Mouse (Mus musculus) MEL (cell line): Measurements from ENCODE around the gene Cpne1. TPM values are rescaled to one million over a fixed set of nuclear protein-coding genes. Genes with fewer than 3 reads are reported as not detected.

Experiments used
- DNase-seq: peaks from one replicate; pipeline ENCODE4 v3.0.0; 2011; ENCODE audit warnings: low read depth, low spot score
- H3K27ac ChIP-seq: 2 replicates; pipeline ENCODE4 v1.5.1; 2012; ENCODE audit warnings: low read depth, mild to moderate bottlenecking, control low read depth, low read length, moderate library complexity; ENCODE audit not compliant: control insufficient read depth
- H3K27me3 ChIP-seq, 2 experiments: fragments of 150-350 bp in 1 of 2; sonication (generic) in 1 of 2; 2 replicates each; pipeline ENCODE4 v1.6.1; 2012; ENCODE audit warnings: low read length in 2 of 2, mild to moderate bottlenecking in 2 of 2, improper control_type of control experiment in 1 of 2, moderate library complexity in 1 of 2; ENCODE audit not compliant: insufficient read depth in 2 of 2, control insufficient read depth in 1 of 2
- H3K36me3 ChIP-seq, 2 experiments: 2 replicates each; pipeline ENCODE4 v1.6.1; 2012 to 2014; ENCODE audit warnings: low read length in 2 of 2, improper control_type of control experiment in 1 of 2, inconsistent platforms in 1 of 2, mild to moderate bottlenecking in 1 of 2; ENCODE audit not compliant: insufficient read depth in 2 of 2, control insufficient read depth in 1 of 2
- H3K4me1 ChIP-seq, 2 experiments: fragments of 150-350 bp in 1 of 2; sonication (generic) in 1 of 2; 2 replicates each; pipeline ENCODE4 v1.6.1; 2012; ENCODE audit warnings: low read length in 2 of 2, improper control_type of control experiment in 1 of 2, mild to moderate bottlenecking in 1 of 2; ENCODE audit not compliant: insufficient read depth in 2 of 2, control insufficient read depth in 1 of 2
- H3K4me3 ChIP-seq, 2 experiments: fragments of 150-350 bp in 1 of 2; sonication (generic) in 1 of 2; 2 replicates each; pipeline ENCODE4 v1.5.1; 2012; ENCODE audit warnings: low read depth in 2 of 2, low read length in 2 of 2, mild to moderate bottlenecking in 2 of 2, moderate library complexity in 2 of 2, control low read depth in 1 of 2, improper control_type of control experiment in 1 of 2; ENCODE audit not compliant: control insufficient read depth in 1 of 2, insufficient read depth in 1 of 2
- H3K79me2 ChIP-seq: 2 replicates; pipeline ENCODE4 v1.6.1; 2012; ENCODE audit warnings: mild to moderate bottlenecking, low read length, moderate library complexity; ENCODE audit not compliant: control insufficient read depth, poor library complexity, insufficient read depth
- H3K9ac ChIP-seq: 2 replicates; pipeline ENCODE4 v1.6.1; 2012; ENCODE audit warnings: low read depth, mild to moderate bottlenecking, control low read depth, low read length, moderate library complexity; ENCODE audit not compliant: control insufficient read depth, poor library complexity, severe bottlenecking
- H3K9me3 ChIP-seq: fragments of 150-350 bp; sonication (generic); replicated peaks from 2 replicates; pipeline ENCODE4 v1.6.1; 2012; ENCODE audit warnings: mild to moderate bottlenecking, low read length, improper control_type of control experiment, moderate library complexity; ENCODE audit not compliant: insufficient read depth
- CHD1 ChIP-seq: IDR thresholded peaks from 2 replicates; pipeline ENCODE4 v1.6.1; 2012; ENCODE audit warnings: low read depth, mild to moderate bottlenecking, inconsistent platforms, low read length, improper control_type of control experiment
- CHD2 ChIP-seq: IDR thresholded peaks from 2 replicates; pipeline ENCODE4 v1.6.1; 2011; ENCODE audit warnings: low read length, improper control_type of control experiment
- CTCF ChIP-seq, 3 experiments: IDR thresholded peaks in 2 of 3; conservative IDR thresholded peaks in 1 of 3; 2 replicates each; pipeline ENCODE4 v1.5.1; 2011 to 2012; ENCODE audit warnings: low read length in 3 of 3, low read depth in 2 of 3, mild to moderate bottlenecking in 2 of 3, improper control_type of control experiment in 1 of 3, inconsistent platforms in 1 of 3, mixed read lengths in 1 of 3, moderate library complexity in 1 of 3; ENCODE audit not compliant: control insufficient read depth in 1 of 3, insufficient read depth in 1 of 3, poor library complexity in 1 of 3, severe bottlenecking in 1 of 3
- GABPA ChIP-seq: IDR thresholded peaks from 2 replicates; pipeline ENCODE4 v1.6.1; 2012; ENCODE audit warnings: low read depth, mild to moderate bottlenecking, inconsistent platforms, low read length, improper control_type of control experiment, moderate library complexity
- HCFC1 ChIP-seq: IDR thresholded peaks from 2 replicates; pipeline ENCODE4 v1.6.1; 2012; ENCODE audit warnings: low read depth, mild to moderate bottlenecking, inconsistent platforms, low read length, improper control_type of control experiment, moderate library complexity
- JUND ChIP-seq: IDR thresholded peaks from 2 replicates; pipeline ENCODE4 v1.6.1; 2011; ENCODE audit warnings: low read depth, mild to moderate bottlenecking, improper control_type of control experiment, low read length
- MAX ChIP-seq: IDR thresholded peaks from 2 replicates; pipeline ENCODE4 v1.6.1; 2011; ENCODE audit warnings: low read length, improper control_type of control experiment
- MAZ ChIP-seq: IDR thresholded peaks from 2 replicates; pipeline ENCODE4 v1.6.1; 2012; ENCODE audit warnings: low read depth, mild to moderate bottlenecking, inconsistent platforms, low read length, improper control_type of control experiment
- MXI1 ChIP-seq: IDR thresholded peaks from 2 replicates; pipeline ENCODE4 v1.6.1; 2011; ENCODE audit warnings: mild to moderate bottlenecking, low read depth, low read length, improper control_type of control experiment
- NELFE ChIP-seq: IDR thresholded peaks from 2 replicates; pipeline ENCODE4 v1.6.1; 2011; ENCODE audit warnings: low read depth, low read length, improper control_type of control experiment
- NRF1 ChIP-seq: IDR thresholded peaks from 2 replicates; pipeline ENCODE4 v1.6.1; 2014; ENCODE audit warnings: low read depth, mild to moderate bottlenecking, inconsistent platforms, low read length, improper control_type of control experiment, moderate library complexity; ENCODE audit not compliant: poor library complexity, insufficient read depth, severe bottlenecking
- POLR2A ChIP-seq, 2 experiments: IDR thresholded peaks; 2 replicates each; pipeline ENCODE4 v1.6.1; 2011 to 2012; ENCODE audit warnings: low read length in 2 of 2, mild to moderate bottlenecking in 2 of 2, control low read depth in 1 of 2, improper control_type of control experiment in 1 of 2, low read depth in 1 of 2, moderate library complexity in 1 of 2; ENCODE audit not compliant: control insufficient read depth in 1 of 2, insufficient read depth in 1 of 2, poor library complexity in 1 of 2
- POLR2AphosphoS2 ChIP-seq: IDR thresholded peaks from 2 replicates; pipeline ENCODE4 v1.6.1; 2011; ENCODE audit warnings: low read length, improper control_type of control experiment
- POLR2AphosphoS5 ChIP-seq: IDR thresholded peaks from 2 replicates; pipeline ENCODE4 v1.6.1; 2012; ENCODE audit warnings: low read depth, borderline replicate concordance, mild to moderate bottlenecking, inconsistent platforms, low read length, moderate library complexity, mixed read lengths
- RAD21 ChIP-seq: IDR thresholded peaks from 2 replicates; pipeline ENCODE4 v1.6.1; 2011; ENCODE audit warnings: mild to moderate bottlenecking, low read depth, low read length, improper control_type of control experiment
- RCOR1 ChIP-seq: IDR thresholded peaks from 2 replicates; pipeline ENCODE4 v1.6.1; 2012; ENCODE audit warnings: low read depth, mild to moderate bottlenecking, inconsistent platforms, low read length, improper control_type of control experiment
- SIN3A ChIP-seq: IDR thresholded peaks from 2 replicates; pipeline ENCODE4 v1.6.1; 2012; ENCODE audit warnings: low read length, improper control_type of control experiment, inconsistent platforms
- TBP ChIP-seq: IDR thresholded peaks from 2 replicates; pipeline ENCODE4 v1.8.0; 2011; ENCODE audit warnings: low read depth, low read length, improper control_type of control experiment
- TCF12 ChIP-seq: IDR thresholded peaks from 2 replicates; pipeline ENCODE4 v1.6.1; 2014; ENCODE audit warnings: low read depth, mild to moderate bottlenecking, inconsistent platforms, low read length, improper control_type of control experiment, moderate library complexity
- ZMIZ1 ChIP-seq: IDR thresholded peaks from 2 replicates; pipeline ENCODE4 v1.6.1; 2012; ENCODE audit warnings: low read depth, mild to moderate bottlenecking, inconsistent platforms, low read length, improper control_type of control experiment, moderate library complexity
- polyA plus RNA-seq, 2 experiments: library from polyadenylated mRNA; stranded (reverse) in 1 of 2; unstranded in 1 of 2; fragments of >175 nt in 1 of 2; fragments of >200 nt in 1 of 2; gene quantifications; 2 replicates each; pipeline versions ENCODE4 v1.2.1 to v1.2.4; 2012; ENCODE audit warnings: low replicate concordance in 2 of 2, low read depth in 1 of 2; ENCODE audit not compliant: insufficient read length in 2 of 2, insufficient read depth in 1 of 2, missing spikeins in 1 of 2
- total RNA-seq: library from RNA; depleted of rRNA; stranded (reverse); fragments of 300-350 nt; gene quantifications from 2 replicates; pipeline ENCODE4 v1.2.3, GENCODE M21; 2012

Cpne1 gene
- total and polyA plus RNA-seq, 3 experiments = 22.5 to 52.8 TPM; not detected in 1

DNA sequence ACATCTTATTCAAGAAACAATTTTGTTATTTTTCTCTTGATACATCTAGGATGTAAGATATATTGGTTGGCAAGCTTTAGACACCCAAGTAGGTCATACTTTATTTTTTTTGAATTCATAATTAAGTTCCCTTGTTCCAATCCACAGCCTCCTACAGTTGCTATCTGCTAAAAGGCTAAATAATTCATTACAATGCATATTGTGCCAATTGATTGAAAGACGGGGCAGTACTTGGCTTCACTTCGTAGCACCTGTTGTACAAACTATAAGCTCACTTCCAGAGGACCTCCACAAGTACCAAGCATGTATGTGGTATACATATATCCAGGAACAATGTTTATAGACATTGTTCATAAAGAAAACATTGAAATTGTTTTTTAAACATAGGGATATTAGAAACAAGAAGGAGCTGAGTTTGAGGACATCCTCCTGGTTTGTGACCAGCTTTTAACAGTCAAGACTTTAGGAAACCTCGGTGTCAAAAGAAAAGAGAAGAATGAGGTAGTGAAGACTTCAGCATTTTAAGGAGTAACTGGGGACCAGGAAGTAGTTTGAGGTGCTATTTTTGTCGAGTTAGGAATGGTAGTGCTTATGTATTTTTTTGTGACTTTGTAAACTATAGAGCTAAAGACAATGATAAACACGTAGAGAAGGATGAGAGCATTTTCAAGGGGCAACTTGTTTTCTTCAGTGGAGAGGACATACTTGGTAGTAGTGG, 34.7 kb upstream of the Cpne1 start:
- H3K4me1 ChIP-seq = peaks cover 0 to 2% of the 10 kb centered on the region in 2 experiments; a peak in 1 of 4 replicates
- H3K79me2 ChIP-seq = peaks cover 16% of the 10 kb centered on the region
- H3K36me3 ChIP-seq = peaks cover 25 to 38% of the 10 kb centered on the region in 2 experiments
- no peaks in the 10 kb centered on the region for H3K9me3 ChIP-seq
- TF ChIP-seq MAZ = no peak
- TF ChIP-seq POLR2AphosphoS2 = peak; percentile 98
- TF ChIP-seq JUND = no peak
- TF ChIP-seq ZMIZ1 = peak; percentile 25; the same call in 1 of the 2 replicates
- peak; percentile 50 for DNase-seq
- H3K27ac ChIP-seq = no peak overlapping the region
- H3K9ac ChIP-seq = no peak overlapping the region
- no peak overlapping the region for H3K4me3 ChIP-seq
- H3K27me3 ChIP-seq = no peaks in the 10 kb centered on the region

GRCm38 (mm10) chr2:156145486-156146130, 33.8 kb upstream of the Cpne1 start:
- no peak for TF ChIP-seq RAD21
- peak; percentile 38; the same call in 1 of the 2 replicates for TF ChIP-seq CHD1
- no peak for TF ChIP-seq HCFC1
- TF ChIP-seq SIN3A = no peak
- peak; percentile 62; the same call in 1 of the 2 replicates for TF ChIP-seq ZMIZ1
- 0 out of 2 replicates have a peak, but pooled peaks have one; percentile 38 for TF ChIP-seq MXI1
- TF ChIP-seq GABPA = no peak
- TF ChIP-seq, all 39 proteins: peak for 3
- peaks cover 0 to 2% of the 10 kb centered on the region in 2 experiments; a peak in 1 of 4 replicates for H3K4me1 ChIP-seq
- H3K36me3 ChIP-seq = peaks cover 23 to 31% of the 10 kb centered on the region in 2 experiments
- H3K9me3 ChIP-seq = no peaks in the 10 kb centered on the region
- DNase-seq = peak; percentile 49
- H3K79me2 ChIP-seq = peaks cover 16% of the 10 kb centered on the region
- H3K27me3 ChIP-seq = no peaks in the 10 kb centered on the region
- peak overlapping the region in 1 of 2 experiments; percentile 78; a peak in 1 of 4 replicates for H3K4me3 ChIP-seq
- no peak overlapping the region; the same call in 1 of the 2 replicates for H3K9ac ChIP-seq
- H3K27ac ChIP-seq = no peak overlapping the region

DNA sequence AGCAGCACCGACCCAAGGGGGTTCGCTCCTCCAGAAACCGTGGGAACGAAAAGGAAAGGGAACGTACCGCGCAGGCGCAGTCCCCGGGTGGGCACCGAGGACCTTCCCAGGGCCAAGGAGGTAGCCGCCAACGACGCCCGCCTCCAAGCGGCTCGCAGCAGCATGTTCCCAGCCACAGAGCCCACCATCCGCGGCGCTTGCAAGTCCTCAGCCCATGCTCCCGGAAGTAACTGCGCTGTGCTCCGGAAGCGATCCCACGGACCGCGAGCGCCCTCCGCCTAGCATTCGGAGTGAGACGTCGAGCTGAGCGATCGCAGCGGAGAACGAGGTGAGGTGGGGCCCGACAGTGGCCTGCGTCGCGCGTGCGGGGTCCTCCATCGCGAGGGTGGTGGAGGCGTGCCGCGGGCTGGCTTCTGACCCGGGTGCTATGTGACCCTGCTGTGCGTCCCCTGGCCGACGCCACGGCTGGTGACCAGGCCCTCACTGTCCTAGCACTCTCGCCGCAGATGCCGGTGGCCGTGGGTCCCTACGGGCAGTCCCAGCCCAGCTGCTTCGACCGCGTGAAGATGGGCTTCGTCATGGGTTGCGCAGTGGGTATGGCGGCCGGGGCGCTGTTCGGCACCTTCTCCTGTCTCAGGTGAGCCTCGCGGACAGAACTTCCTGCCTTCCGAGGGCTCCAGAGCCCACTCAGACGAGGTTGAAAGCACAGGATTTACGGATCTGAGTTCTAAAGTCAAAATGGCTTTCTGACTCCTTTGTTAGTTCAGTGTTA, 32.4 kb upstream of the Cpne1 start, which contains the start of the genes Romo1 and Nfs1:
TSS of gene Romo1 (plus strand) at position 87 of the 772 bp plus-strand sequence.
TSS of gene Nfs1 (minus strand) at position 234 of the 772 bp plus-strand sequence.
- Histone ChIP-seq H3K27ac (peak within 1 kb of the TSS; percentile 66), H3K36me3 (peaks cover 17 to 19% of the 10 kb centered on the region in 2 experiments), H3K9me3 (no peaks in the 10 kb centered on the region), H3K79me2 (peaks cover 16% of the 10 kb centered on the region), H3K9ac (peak within 1 kb of the TSS; percentile 70), H3K27me3 (no peaks in the 10 kb centered on the region), H3K4me3 (peak within 1 kb of the TSS; percentile 69 to 78), H3K4me1 (peaks cover 0 to 2% of the 10 kb centered on the region in 2 experiments; a peak in 1 of 4 replicates)
- peak; percentile 97 for DNase-seq
- peak; percentile 93 for TF ChIP-seq HCFC1
- peak; percentile 74 for TF ChIP-seq TCF12
- peak; percentile 71; the same call in 1 of the 2 replicates for TF ChIP-seq POLR2AphosphoS2
- TF ChIP-seq CHD1 = no peak
- TF ChIP-seq GABPA = no peak
- TF ChIP-seq NRF1 = peak; percentile 61
- 0 out of 2 replicates have a peak, but pooled peaks have one; percentile 3 for TF ChIP-seq POLR2AphosphoS5
- TF ChIP-seq CTCF (IDR thresholded peaks at IDR 0.05 in 2 of 3, conservative IDR thresholded peaks at IDR 0.05 in 1 of 3; ENCODE audit: control insufficient read depth in 1 of 3, insufficient read depth in 1 of 3, low read depth in 2 of 3, low read length in 3 of 3, poor library complexity in 1 of 3, severe bottlenecking in 1 of 3) = peak in 2 of 3 experiments; percentile 35 to 45; a peak in 4 of 6 replicates
- peak; percentile 40; the same call in 1 of the 2 replicates for TF ChIP-seq CHD2
- peak; percentile 88 for TF ChIP-seq MAX
- peak; percentile 78 for TF ChIP-seq ZMIZ1
- peak; percentile 24 to 94; a peak in 3 of 4 replicates for TF ChIP-seq POLR2A (IDR thresholded peaks at IDR 0.05; ENCODE audit: control insufficient read depth in 1 of 2, insufficient read depth in 1 of 2, low read depth in 1 of 2, low read length in 2 of 2, poor library complexity in 1 of 2)
- TF ChIP-seq NELFE = peak; percentile 89
- TF ChIP-seq TBP = peak; percentile 75
- 0 out of 2 replicates have a peak, but pooled peaks have one; percentile 3 for TF ChIP-seq RCOR1
- peak; percentile 91 for TF ChIP-seq MXI1
